Mouse (Mus musculus): ENCODE results near the gene Car15. TPM values are rescaled to one million over a fixed set of nuclear protein-coding genes. Genes with fewer than 3 reads are reported as not detected.

The Car15 gene
- polyA plus RNA-seq, 1 experiment from 2014 or later: 5.4 TPM

DNA sequence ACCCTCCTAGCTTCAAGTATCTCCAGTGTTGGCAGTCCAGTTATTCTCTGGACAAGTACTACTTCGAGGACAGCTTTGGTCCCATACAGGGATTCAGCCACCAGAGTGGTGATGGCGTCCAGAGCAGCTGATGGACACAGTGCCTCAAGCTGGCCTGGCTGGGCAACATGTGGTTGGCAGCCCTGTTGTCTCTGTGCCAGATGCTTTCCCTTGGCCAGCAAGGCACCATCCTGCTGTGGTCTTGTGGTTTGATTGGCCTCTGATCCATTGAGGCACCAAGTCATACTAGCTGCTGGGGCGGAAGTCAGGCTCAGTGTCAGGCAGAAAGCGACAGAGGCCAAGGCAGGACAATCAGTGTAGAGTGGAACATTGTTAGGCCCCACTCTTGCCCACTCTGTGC lies 29.0 kb downstream of the Car15 start:
- no peak for ATAC-seq (ENCODE audit: low FRiP score, low read depth)
- peaks cover 50% of the 10 kb centered on the region for H3K27me3 ChIP-seq
- WGBS: 80% methylated on average over 4 of the region's 4 CpGs
- 0 out of 2 replicates have a peak overlapping the region, but pooled peaks have one; percentile 42 for H3K27ac ChIP-seq (replicated peaks)
- H3K4me2 ChIP-seq: no peak overlapping the region
- H3K9me3 ChIP-seq: no peaks in the 10 kb centered on the region
- H3K4me3 ChIP-seq: no peak overlapping the region
- H3K4me1 ChIP-seq (replicated peaks): peaks cover 37% of the 10 kb centered on the region
- H3K36me3 ChIP-seq: no peaks in the 10 kb centered on the region
- H3K9ac ChIP-seq: no peak overlapping the region

DNA sequence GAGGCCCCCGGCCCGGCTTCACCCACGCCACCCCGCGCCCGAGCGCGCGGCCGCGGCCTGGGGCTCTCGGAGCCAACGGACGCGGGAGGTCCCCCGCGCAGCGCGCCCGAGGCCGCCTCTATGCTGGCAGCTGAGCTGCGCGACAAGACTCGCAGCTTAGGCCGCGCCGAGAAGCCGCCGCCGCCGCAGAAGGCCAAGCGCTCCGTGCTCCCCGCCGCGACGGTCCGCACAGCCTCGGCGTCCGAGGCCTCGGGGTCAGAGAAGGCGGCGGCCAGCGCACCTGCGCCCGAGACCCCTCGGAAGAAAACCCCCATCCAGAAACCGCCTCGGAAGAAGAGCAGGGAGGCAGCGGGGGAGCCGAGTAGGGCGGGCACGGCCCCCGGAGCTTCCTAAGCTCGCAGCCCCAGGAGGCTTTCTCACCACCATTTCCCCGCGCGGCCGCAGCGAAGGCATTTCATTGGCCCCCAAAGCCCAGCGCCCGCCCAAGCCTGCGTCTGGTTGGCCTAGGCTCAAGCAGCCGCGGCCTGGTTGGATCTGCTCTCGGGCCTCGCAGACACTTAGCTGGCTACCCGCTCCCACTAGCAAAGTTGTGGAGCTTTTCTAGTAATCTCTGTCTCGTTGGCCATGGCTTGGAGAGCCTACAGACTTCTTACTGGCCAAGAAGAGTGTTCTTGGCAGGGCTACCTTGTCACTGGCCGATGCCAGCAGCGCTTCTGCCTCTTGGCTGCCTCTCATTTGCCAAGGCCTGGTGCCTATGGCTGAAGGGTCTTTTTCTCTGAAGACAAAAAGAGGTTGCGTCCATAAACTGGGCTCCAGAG lies 30.8 kb downstream of the Car15 start:
- Histone ChIP-seq H3K4me3 (peak overlapping the region; percentile 69), H3K27me3 (peaks cover 51% of the 10 kb centered on the region), H3K27ac (replicated peaks) (peak overlapping the region; percentile 82), H3K4me1 (replicated peaks) (peaks cover 54% of the 10 kb centered on the region), H3K9ac (peak overlapping the region; percentile 87), H3K36me3 (no peaks in the 10 kb centered on the region), H3K4me2 (peak overlapping the region; percentile 96), H3K9me3 (no peaks in the 10 kb centered on the region)
- 2% methylated on average over 64 of the region's 73 CpGs for WGBS
- ATAC-seq (ENCODE audit: low FRiP score, low read depth): peak; percentile 84

DNA sequence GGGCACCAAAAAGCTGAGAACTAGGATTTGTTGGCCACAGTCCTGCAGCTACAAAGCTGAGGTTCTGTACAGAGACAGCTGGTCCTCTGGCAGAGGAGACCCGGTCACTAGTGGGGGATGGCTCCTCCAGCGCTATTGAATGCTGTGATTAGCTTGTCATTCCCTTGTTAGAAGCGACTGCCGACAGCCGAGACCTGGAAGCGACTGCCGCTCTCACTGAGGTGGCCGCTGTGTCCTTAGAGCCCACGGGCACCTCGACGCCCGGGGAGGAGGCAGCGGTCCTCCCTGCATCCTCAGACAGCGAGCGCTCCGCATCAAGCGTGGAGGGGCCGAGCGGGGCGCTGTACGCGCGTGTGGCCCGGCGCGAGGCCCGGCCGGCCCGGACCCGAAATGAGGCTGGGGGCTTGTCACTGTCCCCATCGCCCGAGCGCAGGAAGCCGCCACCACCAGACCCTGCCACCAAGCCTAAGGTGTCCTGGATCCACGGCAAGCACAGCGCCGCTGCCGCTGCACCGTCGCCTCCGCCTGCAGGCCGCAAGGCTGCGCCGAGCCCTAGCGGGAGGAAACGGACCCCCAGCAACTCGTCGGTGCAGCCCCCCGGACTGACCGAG lies 31.5 kb downstream of the Car15 start:
- Histone ChIP-seq H3K9me3 (no peaks in the 10 kb centered on the region), H3K27me3 (peaks cover 57% of the 10 kb centered on the region), H3K27ac (replicated peaks) (peak overlapping the region; percentile 82), H3K4me1 (replicated peaks) (peaks cover 60% of the 10 kb centered on the region), H3K4me3 (peak overlapping the region; percentile 69), H3K9ac (peak overlapping the region; percentile 87), H3K36me3 (no peaks in the 10 kb centered on the region), H3K4me2 (peak overlapping the region; percentile 96)
- ATAC-seq (ENCODE audit: low FRiP score, low read depth): peak; percentile 12
- 5% methylated on average over 47 of the region's 50 CpGs for WGBS

DNA sequence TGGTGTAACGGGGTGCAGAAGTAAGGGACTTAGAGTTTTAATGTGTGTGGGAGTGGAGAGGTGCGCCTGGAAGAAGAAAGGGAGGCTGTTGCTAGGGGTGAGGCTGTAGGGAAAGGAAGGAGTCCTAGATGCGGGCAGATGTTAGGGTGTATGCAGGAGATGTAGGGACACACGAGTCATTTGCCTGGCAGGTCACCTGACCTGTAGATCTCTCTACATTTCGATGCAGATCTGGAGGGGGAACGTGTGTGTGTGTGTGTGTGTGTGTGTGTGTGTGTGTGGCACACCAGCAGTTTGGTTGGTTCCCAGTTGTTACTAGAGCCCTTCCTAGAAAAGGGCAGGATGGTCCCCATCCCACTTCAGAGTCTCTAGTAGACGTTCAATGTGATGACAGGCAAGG lies 33.2 kb downstream of the Car15 start:
- Histone ChIP-seq H3K4me2 (peak overlapping the region; percentile 73), H3K27me3 (peaks cover 66% of the 10 kb centered on the region), H3K9me3 (no peaks in the 10 kb centered on the region), H3K4me3 (peak overlapping the region; percentile 39), H3K27ac (replicated peaks) (no peak overlapping the region), H3K36me3 (no peaks in the 10 kb centered on the region), H3K9ac (no peak overlapping the region), H3K4me1 (replicated peaks) (peaks cover 58% of the 10 kb centered on the region)
- WGBS: 10% methylated on average over 7 of the region's 7 CpGs
- no peak for ATAC-seq (ENCODE audit: low FRiP score, low read depth)

DNA sequence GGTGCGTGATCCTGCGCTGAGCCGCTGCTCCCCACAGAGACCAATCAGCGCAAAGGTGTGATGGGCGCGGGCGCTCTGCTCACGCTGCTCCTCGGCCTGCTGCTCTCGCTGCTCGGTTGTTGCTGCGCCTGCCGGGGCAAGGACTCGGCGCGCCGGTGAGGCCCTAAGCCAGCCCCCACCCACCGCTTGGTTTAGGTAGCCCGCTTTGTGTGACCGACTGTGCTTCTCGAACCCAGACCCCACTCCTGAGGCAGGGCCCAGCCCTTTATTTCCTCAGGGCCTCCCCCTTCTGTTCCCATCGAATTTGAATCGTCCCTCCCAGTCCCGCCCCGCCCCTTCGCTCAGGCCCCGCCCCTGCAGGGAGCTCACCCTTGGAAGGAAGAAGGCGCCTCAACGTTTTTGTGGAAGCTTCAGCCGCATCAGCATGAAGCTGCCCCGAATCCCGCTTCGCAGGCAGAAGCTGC lies 33.7 kb downstream of the Car15 start:
- Histone ChIP-seq H3K4me3 (peak overlapping the region; percentile 39), H3K4me2 (peak overlapping the region; percentile 73), H3K27ac (replicated peaks) (no peak overlapping the region), H3K4me1 (replicated peaks) (peaks cover 53% of the 10 kb centered on the region), H3K27me3 (peaks cover 71% of the 10 kb centered on the region), H3K9me3 (no peaks in the 10 kb centered on the region), H3K36me3 (no peaks in the 10 kb centered on the region), H3K9ac (no peak overlapping the region; the same call in 1 of the 2 replicates)
- ATAC-seq (ENCODE audit: low FRiP score, low read depth): no peak
- WGBS: 4% methylated on average over 33 of the region's 33 CpGs

DNA sequence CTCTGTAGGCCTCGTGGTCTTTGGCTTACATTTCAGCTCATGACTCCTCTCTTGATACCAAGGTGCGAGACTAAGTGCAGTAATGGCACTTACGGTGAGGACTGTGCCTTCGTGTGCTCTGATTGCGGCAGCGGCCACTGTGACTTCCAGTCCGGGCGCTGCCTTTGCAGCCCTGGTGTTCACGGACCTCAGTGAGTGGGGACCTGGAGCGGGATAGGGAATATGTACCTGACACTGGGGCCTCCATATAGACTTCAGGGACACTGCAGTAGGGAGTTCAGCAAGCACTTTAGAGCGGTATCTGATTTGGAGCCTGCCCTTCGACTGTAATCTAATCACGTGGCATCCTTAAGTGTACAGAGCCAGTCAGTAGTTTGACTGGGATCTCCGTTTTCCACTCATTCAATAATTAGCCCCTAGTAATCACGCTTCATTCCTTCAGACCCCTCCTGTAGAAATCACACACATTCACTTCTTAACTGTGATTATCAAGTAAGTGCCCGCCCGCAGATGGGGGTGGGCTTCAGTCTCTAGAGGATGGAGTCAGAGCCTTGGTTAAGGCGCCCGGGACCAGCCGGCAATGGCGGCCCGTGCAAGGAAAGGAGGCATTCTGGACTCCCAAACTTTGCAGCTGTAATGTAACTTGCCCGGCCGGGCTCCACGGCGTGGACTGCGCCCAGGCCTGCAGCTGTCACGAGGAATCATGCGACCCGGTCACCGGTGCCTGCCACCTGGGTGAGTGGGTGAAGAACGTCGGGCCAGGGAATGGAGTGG lies 34.3 kb downstream of the Car15 start:
- H3K4me3 ChIP-seq: peak overlapping the region; percentile 39
- peaks cover 77% of the 10 kb centered on the region for H3K27me3 ChIP-seq
- peaks cover 49% of the 10 kb centered on the region for H3K4me1 ChIP-seq (replicated peaks)
- no peak for ATAC-seq (ENCODE audit: low FRiP score, low read depth)
- H3K27ac ChIP-seq (replicated peaks): no peak overlapping the region
- H3K9ac ChIP-seq: no peak overlapping the region; the same call in 1 of the 2 replicates
- peak overlapping the region; percentile 73 for H3K4me2 ChIP-seq
- 6% methylated on average over 33 of the region's 33 CpGs for WGBS
- H3K36me3 ChIP-seq: no peaks in the 10 kb centered on the region
- H3K9me3 ChIP-seq: no peaks in the 10 kb centered on the region

DNA sequence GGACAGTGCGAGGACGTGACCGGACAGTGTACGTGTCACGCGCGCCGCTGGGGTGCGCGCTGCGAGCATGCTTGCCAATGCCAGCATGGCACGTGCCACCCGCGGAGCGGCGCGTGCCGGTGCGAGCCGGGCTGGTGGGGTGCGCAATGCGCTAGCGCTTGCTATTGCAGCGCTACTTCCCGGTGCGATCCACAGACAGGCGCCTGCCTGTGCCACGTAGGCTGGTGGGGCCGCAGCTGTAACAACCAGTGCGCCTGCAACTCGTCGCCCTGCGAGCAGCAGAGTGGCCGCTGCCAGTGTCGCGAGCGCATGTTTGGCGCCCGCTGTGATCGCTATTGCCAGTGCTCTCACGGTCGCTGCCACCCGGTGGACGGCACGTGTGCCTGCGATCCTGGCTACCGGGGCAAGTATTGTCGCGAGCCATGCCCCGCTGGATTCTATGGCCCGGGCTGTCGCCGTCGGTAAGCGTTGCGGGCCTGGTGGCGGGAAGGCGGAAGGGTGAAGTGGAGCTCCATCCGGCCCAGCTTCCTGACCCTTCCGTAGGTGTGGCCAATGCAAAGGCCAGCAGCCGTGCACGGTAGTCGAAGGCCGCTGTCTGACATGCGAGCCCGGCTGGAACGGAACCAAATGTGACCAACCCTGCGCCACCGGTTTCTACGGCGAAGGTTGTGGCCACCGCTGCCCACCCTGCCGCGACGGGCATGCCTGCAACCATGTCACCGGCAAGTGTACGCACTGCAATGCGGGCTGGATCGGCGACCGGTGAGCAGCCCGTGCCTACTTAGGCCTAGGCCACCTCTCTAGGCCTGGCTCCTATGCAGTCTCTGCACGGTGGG lies 35.1 kb downstream of the Car15 start:
- peak; percentile 4; the same call in 1 of the 2 replicates for ATAC-seq (ENCODE audit: low FRiP score, low read depth)
- peaks cover 55% of the 10 kb centered on the region for H3K4me1 ChIP-seq (replicated peaks)

DNA sequence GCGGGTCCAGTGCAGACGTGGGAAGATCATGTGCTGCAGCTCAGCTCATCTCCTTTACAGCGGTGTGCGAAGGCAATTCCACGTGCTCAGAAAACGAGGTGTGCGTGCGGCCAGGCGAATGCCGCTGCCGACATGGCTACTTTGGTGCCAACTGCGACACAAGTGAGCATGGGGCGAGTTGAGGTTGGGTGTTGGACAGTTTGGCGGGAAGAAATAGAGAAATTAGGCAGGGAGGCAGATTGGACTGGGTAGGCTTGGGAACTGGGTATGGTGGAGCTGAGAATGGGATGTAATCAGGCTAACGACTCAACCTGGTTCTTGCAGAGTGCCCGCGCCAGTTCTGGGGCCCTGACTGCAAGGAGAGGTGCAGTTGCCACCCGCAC lies 35.7 kb downstream of the Car15 start:
- H3K4me1 ChIP-seq (replicated peaks): peaks cover 56% of the 10 kb centered on the region
- ATAC-seq (ENCODE audit: low FRiP score, low read depth): no peak
- no peaks in the 10 kb centered on the region for H3K36me3 ChIP-seq
- peak overlapping the region; percentile 39 for H3K4me3 ChIP-seq
- H3K4me2 ChIP-seq: peak overlapping the region; percentile 73
- no peaks in the 10 kb centered on the region for H3K9me3 ChIP-seq
- no peak overlapping the region for H3K27ac ChIP-seq (replicated peaks)
- H3K9ac ChIP-seq: peak overlapping the region; percentile 6; the same call in 1 of the 2 replicates
- peaks cover 84% of the 10 kb centered on the region for H3K27me3 ChIP-seq
- 8% methylated on average over 18 of the region's 18 CpGs for WGBS

More for the DNA sequence above, 35.1 kb downstream of the Car15 start:
- Histone ChIP-seq H3K36me3 (no peaks in the 10 kb centered on the region), H3K9me3 (no peaks in the 10 kb centered on the region), H3K27me3 (peaks cover 80% of the 10 kb centered on the region), H3K4me3 (peak overlapping the region; percentile 39), H3K9ac (peak overlapping the region; percentile 6; the same call in 1 of the 2 replicates), H3K27ac (replicated peaks) (no peak overlapping the region), H3K4me2 (peak overlapping the region; percentile 73)
- 1% methylated on average over 83 of the region's 83 CpGs for WGBS

DNA sequence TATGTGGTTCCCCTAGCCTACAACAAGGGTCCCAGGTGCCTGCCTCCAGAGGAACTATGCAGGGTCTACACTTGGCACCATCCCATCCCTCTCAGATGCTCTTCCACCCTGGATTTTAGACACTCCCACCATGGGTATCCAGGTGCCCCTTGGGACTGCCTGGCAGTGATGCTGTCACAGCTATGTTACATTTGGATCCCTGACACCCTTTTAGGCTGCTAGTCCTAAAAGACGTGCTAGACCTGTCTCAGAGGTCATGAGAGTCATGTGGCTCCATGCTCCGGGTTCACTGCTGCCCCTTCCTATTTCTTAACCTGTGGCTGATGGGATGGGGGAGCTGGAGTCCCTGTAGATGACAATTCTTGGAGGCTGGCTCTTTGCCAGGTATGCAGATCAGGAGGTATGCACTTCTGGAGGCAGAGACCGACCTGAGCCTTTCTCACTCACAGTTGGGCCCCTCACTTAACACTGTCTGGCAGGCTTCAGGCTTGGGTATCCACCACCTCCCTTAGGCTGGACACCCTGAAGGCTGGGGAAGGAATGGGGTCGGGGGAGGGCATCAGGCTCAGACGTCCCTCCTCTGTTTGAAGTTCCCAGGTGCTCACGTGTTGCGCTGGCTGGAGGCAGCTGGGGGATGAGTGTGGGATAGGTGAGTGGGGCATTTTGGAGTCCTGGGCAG lies 36.2 kb downstream of the Car15 start:
- Histone ChIP-seq H3K36me3 (no peaks in the 10 kb centered on the region), H3K4me3 (peak overlapping the region; percentile 39; the same call in 1 of the 2 replicates), H3K27me3 (peaks cover 87% of the 10 kb centered on the region), H3K4me2 (peak overlapping the region; percentile 73; the same call in 1 of the 2 replicates), H3K27ac (replicated peaks) (no peak overlapping the region), H3K9ac (no peak overlapping the region), H3K4me1 (replicated peaks) (peaks cover 57% of the 10 kb centered on the region), H3K9me3 (no peaks in the 10 kb centered on the region)
- 4% methylated on average over 7 of the region's 7 CpGs for WGBS
- ATAC-seq (ENCODE audit: low FRiP score, low read depth): no peak

DNA sequence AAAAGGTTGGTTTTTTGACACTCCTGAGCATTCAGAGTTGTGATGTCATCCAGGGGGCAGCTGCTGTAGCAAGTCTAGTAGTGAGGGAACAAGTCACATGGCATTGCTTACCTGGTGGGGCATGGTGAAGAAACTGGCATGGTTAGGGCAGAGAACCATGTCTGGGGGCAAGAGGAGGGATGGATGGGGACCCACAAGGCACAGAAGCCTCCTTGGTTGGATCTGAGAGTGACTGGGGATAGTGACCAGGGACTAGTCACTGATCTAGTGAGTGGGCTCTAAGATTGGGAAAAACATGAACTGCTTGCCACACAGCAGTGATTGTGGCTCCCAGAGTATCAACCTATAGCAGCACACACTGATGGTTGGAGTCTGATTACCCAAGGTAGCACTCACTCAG lies 38.6 kb downstream of the Car15 start:
- Histone ChIP-seq H3K4me1 (replicated peaks) (peaks cover 47% of the 10 kb centered on the region), H3K4me2 (no peak overlapping the region), H3K27ac (replicated peaks) (no peak overlapping the region), H3K27me3 (peaks cover 88% of the 10 kb centered on the region), H3K9me3 (no peaks in the 10 kb centered on the region), H3K9ac (no peak overlapping the region), H3K36me3 (no peaks in the 10 kb centered on the region), H3K4me3 (no peak overlapping the region)
- no peak for ATAC-seq (ENCODE audit: low FRiP score, low read depth)

Measured in hindbrain, embryonic 15.5 days (tissue).